Mouse (Mus musculus) G1E (cell line): ENCODE data around the gene Pus10.

ENCODE experiments used
- CTCF ChIP-seq: IDR thresholded peaks from 2 replicates; pipeline ENCODE4 v1.5.1; 2012; ENCODE audit warnings: low read depth, low read length, inconsistent platforms, mixed read lengths
- GATA2 ChIP-seq: IDR thresholded peaks from 2 replicates; pipeline ENCODE4 v1.6.1; 2012; ENCODE audit warnings: low read depth, low read length, inconsistent platforms, borderline replicate concordance
- POLR2AphosphoS5 ChIP-seq: IDR thresholded peaks from 2 replicates; pipeline ENCODE4 v1.6.1; 2012; ENCODE audit warnings: low read depth, low read length, inconsistent platforms; ENCODE audit not compliant: insufficient replicate concordance

GRCm38 (mm10) chr11:23753136-23753710 lies 87.7 kb downstream of the Pus10 start:
- TF ChIP-seq CTCF (no peak), GATA2 (no peak), POLR2AphosphoS5 (no peak)
